Mouse (Mus musculus) layer of hippocampus, adult 9-10 months (tissue): ENCODE results near the gene Tmem219.

Experiments used
- DNase-seq: peaks from one replicate; pipeline ENCODE4 v3.0.0; 2022; ENCODE audit warnings: low spot score

Tmem219 gene

GRCm38 (mm10) chr7:126922624-126923060 lies at the start of gene Tmem219:
Tmem219 (minus strand) TSS chr7:126922917.
- DNase-seq: no peak

GRCm38 (mm10) chr7:126967361-126967760 lies 44.6 kb upstream of the Tmem219 start:
- no peak for DNase-seq

DNA sequence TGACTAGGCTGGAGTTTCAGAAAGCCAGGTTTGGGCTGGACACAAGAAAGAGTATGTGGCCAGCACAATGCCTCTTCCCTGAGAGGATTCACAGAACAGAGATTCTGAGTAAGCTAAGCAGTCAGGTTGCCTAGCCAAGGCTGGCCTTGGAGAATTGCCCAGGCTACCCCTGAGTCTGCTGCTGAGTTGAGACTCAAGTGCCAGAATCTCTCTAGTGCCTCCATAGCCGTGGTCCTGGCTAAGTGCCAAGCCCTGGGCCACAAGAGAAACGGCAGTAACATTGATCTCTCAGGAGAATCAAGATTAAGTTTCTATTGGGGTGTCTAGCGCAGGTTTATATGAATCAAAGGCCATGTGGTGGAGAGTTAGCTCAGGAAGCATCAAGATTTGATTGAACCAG lies 42.9 kb upstream of the Tmem219 start:
- DNase-seq: no peak

- DNase-seq: no peak
Measured at GRCm38 (mm10) chr7:126963548-126964286, 41.0 kb upstream of the Tmem219 start.

DNA sequence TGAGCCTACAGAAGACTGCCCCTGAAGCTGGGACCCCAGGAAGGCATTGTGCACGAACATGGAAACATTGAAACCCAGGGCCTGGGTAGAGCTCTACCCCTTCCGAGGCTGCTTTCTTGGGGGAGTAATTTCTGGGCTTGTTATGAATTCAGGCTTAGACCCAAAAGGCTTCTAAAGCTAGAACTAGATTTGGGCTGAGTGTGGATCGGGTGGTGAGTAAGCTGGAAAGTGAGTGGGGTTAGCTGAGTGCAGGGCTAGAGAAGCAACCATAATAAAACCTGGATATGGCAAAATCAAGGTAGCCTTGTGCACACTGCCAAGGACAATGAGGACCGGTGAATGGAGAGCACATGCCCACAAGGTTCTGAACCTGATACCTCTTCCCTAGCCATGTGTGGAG lies 39.2 kb upstream of the Tmem219 start:
- no peak for DNase-seq

DNA sequence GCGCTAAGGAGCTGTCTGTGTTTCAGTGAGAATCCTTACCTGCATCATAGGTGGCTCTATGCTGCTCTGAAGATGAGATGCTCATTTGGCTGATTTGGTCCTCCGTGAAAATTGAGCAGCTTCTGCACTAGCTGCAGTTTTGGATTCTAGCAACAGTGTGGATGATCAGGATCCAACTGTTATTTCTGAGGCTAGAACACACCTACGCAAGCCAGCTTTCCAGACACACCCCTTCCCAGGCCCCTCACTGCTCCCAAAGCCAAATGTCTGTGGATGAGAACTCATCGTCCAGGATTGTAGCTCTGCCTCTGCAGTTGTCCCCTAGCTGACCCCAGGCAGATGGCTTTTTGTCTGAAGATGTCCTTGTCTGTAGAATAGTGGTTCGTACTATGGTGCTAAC lies 38.4 kb upstream of the Tmem219 start:
- DNase-seq: no peak

- DNase-seq: no peak
Measured at GRCm38 (mm10) chr7:126959780-126960179, 37.1 kb upstream of the Tmem219 start.

- no peak for DNase-seq
Measured at GRCm38 (mm10) chr7:126955125-126955524, 32.4 kb upstream of the Tmem219 start.

DNA sequence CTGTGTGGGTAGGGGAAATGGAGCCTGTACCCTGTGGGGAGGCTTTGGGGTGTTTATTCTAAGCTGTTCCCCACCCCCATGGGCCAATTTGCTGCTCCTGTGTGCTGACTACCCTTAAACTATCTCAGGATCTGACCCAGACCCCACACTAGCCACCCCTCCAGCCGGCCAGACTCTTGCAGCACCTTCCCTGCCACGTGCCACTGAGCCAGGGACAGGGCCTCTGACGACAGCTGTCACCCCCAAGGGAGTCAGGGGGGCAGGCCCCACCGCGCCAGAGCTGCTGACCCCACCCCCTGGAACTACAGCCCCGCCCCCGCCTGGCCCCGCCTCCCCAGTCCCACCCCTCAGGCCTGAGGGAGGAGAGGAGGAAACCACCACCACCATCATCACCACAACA lies 29.9 kb upstream of the Tmem219 start:
- no peak for DNase-seq

DNA sequence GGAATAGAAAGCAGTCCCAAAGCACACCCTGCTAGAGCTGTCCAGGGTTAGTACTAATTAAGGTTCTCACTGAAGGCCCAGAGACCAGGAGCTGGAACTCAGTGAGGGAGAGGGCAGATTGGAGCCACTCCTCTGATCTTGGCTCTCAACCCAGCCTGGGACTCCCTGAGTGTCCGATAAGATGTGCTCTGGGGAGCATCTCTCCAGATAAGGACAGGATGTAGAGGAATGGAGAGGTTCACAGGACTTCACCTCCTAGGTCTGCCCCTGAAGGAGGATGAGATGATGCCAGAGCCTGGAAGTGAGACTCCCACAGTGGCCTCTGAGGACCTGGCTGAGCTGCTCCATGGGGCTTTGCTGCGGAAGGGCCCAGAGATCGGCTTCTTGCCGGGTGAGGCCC lies 29.0 kb upstream of the Tmem219 start:
- no peak for DNase-seq

DNA sequence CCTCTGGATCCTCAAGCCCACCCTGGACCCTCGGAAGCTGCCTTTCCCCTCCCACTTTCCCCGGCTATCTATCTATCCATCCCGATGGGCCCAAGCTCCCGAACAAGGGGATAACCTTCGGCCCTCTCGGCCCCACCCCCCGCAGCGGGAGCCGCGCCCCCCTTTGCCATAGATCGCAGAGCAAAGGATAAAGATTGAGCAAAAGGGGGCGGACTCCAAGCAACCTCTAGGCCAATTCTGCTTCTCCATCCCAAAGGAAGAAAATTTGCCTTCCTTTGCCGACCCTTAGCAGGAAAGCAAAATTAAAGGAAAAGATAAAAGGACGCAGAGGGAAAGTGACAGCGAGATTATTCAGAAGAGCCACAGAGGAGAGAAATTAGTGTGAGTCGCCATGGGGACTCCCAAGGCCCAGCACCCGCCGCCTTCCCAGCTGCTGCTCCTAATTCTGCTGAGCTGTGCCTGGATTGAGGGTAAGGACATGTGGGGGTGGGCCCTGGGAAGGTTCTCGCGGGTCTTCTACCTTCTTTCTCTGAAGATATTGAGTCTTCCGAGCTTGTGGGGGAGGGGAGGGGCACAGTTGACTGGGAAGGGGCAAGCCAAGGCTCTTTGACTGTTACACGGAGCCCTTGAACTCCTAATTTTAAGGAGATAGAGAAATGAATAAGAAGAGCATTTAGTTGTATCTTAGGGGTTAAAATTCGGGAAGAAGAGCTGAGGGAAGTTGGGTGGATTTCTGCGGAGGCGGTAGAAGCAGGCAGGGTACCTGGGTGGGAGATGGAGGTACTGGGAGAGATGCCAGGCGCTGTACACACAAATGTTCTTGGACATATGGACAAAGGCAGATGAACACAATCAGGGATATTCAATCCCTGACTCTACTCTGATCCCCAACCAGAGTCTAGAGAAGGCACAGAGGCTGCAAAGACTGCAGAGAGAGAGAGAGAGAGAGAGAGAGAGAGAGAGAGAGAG lies 28.2 kb upstream of the Tmem219 start:
- DNase-seq: no peak

DNA sequence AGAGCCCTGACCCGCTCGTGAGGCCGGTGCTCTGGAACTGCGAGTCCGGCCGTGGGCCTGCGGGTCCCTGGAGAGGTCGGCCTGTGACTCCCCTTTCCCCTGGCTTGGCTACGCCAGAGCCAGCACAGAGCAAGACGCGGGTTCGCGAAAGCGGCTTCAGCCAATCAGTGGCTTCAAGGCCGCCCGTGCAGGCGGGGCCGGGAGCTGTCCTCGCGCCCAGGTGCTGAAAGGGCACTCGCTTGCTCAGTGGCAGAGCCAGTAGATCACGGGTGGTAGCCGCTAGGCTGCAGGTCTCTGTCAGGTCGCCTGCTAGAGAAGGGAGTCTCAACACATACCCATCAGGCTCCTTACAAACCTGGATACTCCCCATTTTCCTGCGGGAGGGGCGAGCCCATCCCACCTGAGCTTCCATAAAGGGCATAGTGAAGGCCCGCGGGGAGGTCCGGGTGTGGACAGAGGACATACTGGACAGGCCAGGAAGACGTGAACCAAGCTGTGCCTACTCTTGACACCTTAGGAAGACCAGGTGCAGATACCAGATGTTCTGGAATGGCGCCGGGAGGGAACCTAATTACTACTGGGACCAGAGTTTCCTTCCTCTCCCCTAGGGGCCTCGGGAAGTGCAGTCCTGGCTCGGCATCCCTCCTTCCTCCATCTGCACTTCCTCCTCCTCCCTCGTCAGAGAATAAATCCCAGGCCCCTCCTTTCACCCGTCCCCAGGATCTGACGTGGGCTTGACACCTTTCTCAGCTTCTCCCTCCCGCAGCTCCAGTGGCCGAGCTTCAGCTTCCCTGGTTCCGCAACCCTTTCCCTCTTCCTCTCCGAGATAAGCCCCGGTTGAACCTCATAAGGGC lies 27.3 kb upstream of the Tmem219 start, which contains the start of gene Sez6l2:
Gene Sez6l2 (plus strand): TSS at position 771 of the 854 bp plus-strand sequence.
- no peak for DNase-seq

- DNase-seq: no peak
Measured at GRCm38 (mm10) chr7:126949403-126949792, 26.7 kb upstream of the Tmem219 start, which contains the start of gene Asphd1. Asphd1 (minus strand) TSS chr7:126949582.

DNA sequence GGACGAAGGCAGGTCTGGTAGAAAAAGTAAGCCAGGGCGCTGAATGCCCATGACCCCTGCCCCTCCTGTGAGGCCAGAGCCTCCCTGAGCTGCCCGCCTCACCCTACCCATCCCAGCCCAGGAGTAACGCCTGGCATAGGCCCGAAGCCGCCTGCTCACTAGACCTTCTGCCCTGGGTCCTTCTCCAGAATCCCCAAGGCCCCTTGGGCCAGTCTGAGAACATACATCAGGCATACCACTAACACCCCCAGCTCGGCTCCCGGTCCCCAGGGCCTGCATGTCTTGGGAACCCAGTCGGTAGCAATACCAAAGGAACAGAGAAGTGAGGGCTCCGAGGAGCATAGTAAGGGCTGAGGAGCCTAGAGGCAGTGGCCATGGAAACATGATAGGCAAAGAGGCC lies 25.9 kb upstream of the Tmem219 start:
- no peak for DNase-seq

DNA sequence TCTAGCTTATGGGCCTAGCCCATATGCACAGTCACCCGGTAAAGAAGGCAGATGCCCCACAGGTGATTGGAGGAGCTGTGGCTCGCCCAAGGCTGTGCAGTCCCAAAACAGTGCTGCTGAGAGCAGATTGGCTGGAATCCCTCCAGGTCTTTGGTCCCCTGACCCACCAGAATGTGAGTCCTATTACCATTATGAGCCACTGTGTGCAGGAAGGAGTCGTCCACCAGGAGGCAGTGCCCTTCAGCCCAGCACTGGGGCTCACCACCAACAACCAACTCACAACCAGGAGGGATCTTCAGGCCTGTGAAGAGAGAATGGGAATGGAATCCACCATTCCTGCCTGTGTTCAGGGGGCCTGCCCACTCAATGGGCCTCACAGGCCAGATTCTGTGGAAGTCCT lies 23.8 kb upstream of the Tmem219 start:
- no peak for DNase-seq

GRCm38 (mm10) chr7:126941801-126942200 lies 19.1 kb upstream of the Tmem219 start:
- DNase-seq: no peak

DNA sequence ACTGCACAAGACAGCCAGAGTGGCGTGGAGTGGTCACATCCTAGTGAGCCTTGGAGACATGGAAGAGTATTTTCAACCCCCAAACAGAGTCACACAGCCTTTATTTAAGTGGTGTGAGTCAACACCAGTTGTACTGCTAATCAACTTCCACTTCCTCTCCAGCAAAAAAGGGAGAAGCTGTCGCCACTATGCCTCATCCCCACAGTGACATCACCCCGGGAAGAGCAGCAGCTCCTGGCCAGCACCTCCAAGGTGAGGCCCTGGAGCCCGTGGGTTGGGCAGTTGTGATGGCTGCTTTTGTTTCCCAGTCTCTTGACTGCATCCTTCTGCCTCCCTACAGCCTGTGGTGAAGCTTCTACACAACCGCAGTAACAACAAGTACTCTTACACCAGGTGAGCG lies 18.5 kb upstream of the Tmem219 start:
- DNase-seq: no peak

GRCm38 (mm10) chr7:126932652-126933051 lies 9.9 kb upstream of the Tmem219 start:
- DNase-seq: no peak

- DNase-seq: no peak
Measured at GRCm38 (mm10) chr7:126929046-126929445, 6.3 kb upstream of the Tmem219 start.

- DNase-seq: no peak
Measured at GRCm38 (mm10) chr7:126928384-126929037, 5.8 kb upstream of the Tmem219 start, which contains the start of gene Kctd13. Kctd13 (plus strand) TSS chr7:126928879.

- DNase-seq: no peak
Measured at GRCm38 (mm10) chr7:126926299-126926698, 3.6 kb upstream of the Tmem219 start.
